Mouse (Mus musculus): ENCODE results near the gene Tut7.

- no peak for TF ChIP-seq POLR2A (IDR thresholded peaks at IDR 0.05; ENCODE audit: control insufficient read depth, low read depth, low read length)
- TF ChIP-seq CTCF (IDR thresholded peaks at IDR 0.05; ENCODE audit: control insufficient read depth, insufficient read depth, insufficient replicate concordance, low read depth, low read length) = no peak
Observed at GRCm38 (mm10) chr13:59762791-59763190, 60.2 kb downstream of the Tut7 start.

Measured in testis, adult 2 months (tissue).